Mouse (Mus musculus): ENCODE measurements around the gene Cmas. TPM values are rescaled to one million over a fixed set of nuclear protein-coding genes. Genes with fewer than 3 reads are reported as not detected.

Gene Cmas
- polyA plus RNA-seq, 1 experiment from 2014 or later, result 71.1 TPM

DNA sequence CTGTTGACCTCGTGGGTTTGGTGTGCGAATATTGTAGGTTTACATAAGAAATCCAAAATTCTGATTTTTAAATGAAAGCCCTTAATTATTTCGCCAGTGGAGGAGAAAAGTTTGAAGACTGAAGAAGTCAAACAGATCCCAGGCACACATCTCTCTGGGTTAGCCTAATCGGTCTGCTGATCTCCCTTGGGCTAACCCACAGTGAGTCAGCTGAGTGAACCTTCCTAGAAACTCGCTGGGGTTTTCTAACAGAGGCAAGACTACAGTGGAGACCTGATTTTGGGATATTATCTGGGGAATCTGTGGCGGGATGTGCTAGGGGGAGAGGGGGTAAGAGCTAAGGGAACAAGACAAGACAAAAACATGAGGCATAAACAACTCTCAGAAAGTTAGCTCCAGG is 53.8 kb downstream of the Cmas start:
- no peak overlapping the region for H3K4me2 ChIP-seq
- no peaks in the 10 kb centered on the region for H3K27me3 ChIP-seq (ENCODE audit: insufficient read depth, low read length)
- ATAC-seq (ENCODE audit: insufficient read depth) (no peak), DNase-seq (no peak)
- no peaks in the 10 kb centered on the region for H3K9me3 ChIP-seq (ENCODE audit: low read depth, low read length)
- H3K4me3 ChIP-seq (ENCODE audit: low read depth, low read length), result no peak overlapping the region
- H3K27ac ChIP-seq (ENCODE audit: low read depth), result no peak overlapping the region
- no peaks in the 10 kb centered on the region for H3K36me3 ChIP-seq (ENCODE audit: insufficient read depth)
- H3K4me1 ChIP-seq (ENCODE audit: insufficient read depth), result no peaks in the 10 kb centered on the region
- WGBS, result 64% methylated on average over 6 of the region's 6 CpGs
- TF ChIP-seq CTCF (IDR thresholded peaks at IDR 0.05; ENCODE audit: low read depth), result no peak
- no peak overlapping the region for H3K9ac ChIP-seq

DNA sequence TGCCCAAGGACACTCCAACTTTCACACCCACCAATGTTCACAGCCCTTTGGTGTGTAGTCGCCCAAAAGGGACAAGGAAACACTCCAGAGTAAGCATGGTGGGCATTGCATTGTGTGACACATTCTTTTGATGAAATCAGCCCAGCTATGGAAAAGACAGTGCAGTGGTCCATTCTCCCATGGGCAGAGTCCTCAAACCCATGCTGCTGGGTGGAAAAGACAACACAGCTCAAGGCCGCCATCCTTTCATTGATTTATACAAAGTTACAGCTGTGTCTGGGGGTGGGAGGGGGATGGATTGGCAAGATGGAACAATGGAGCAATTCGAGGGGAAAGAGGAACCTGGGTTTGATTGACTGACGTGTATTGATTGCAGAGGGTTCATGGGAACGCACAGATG is 56.5 kb downstream of the Cmas start:
- Histone ChIP-seq H3K9me3 (ENCODE audit: low read depth, low read length) (no peaks in the 10 kb centered on the region), H3K4me2 (no peak overlapping the region), H3K27ac (ENCODE audit: low read depth) (no peak overlapping the region), H3K27me3 (ENCODE audit: insufficient read depth, low read length) (no peaks in the 10 kb centered on the region), H3K4me1 (ENCODE audit: insufficient read depth) (no peaks in the 10 kb centered on the region), H3K36me3 (ENCODE audit: insufficient read depth) (no peaks in the 10 kb centered on the region), H3K4me3 (ENCODE audit: low read depth, low read length) (no peak overlapping the region), H3K9ac (no peak overlapping the region)
- no peak for TF ChIP-seq CTCF (IDR thresholded peaks at IDR 0.05; ENCODE audit: low read depth)
- 82% methylated on average over 5 of the region's 5 CpGs for WGBS
- no peak for DNase-seq
- ATAC-seq (ENCODE audit: insufficient read depth), result no peak

DNA sequence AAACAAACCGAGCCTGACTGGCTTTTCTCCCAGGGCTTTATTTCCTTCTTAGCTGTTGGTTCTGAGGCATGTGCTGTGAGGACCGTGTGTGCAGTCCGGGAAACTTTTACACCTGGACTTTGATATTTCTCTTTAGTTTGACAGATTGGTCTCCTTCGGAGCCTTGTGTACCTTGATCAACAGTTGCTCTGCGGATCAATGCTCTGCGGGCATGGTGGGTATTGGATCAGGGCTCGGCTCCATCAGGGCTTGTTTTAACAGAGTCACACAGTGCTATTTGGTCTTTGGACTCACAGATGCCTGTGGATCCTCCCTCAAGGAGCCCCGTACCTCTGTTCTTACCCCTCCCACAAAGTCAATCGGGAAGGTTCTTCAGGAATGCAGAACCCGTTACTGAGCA is 57.5 kb downstream of the Cmas start:
- no peak overlapping the region for H3K27ac ChIP-seq (ENCODE audit: low read depth)
- H3K27me3 ChIP-seq (ENCODE audit: insufficient read depth, low read length), result no peaks in the 10 kb centered on the region
- H3K9me3 ChIP-seq (ENCODE audit: low read depth, low read length), result no peaks in the 10 kb centered on the region
- peak; percentile 59; the same call in 1 of the 2 replicates for ATAC-seq (ENCODE audit: insufficient read depth)
- H3K4me1 ChIP-seq (ENCODE audit: insufficient read depth), result no peaks in the 10 kb centered on the region
- DNase-seq, result no peak
- no peak overlapping the region for H3K9ac ChIP-seq
- H3K36me3 ChIP-seq (ENCODE audit: insufficient read depth), result no peaks in the 10 kb centered on the region
- no peak overlapping the region for H3K4me3 ChIP-seq (ENCODE audit: low read depth, low read length)
- WGBS, result 57% methylated on average over 10 of the region's 10 CpGs
- no peak for TF ChIP-seq CTCF (IDR thresholded peaks at IDR 0.05; ENCODE audit: low read depth)
- peak overlapping the region; percentile 73 for H3K4me2 ChIP-seq

DNA sequence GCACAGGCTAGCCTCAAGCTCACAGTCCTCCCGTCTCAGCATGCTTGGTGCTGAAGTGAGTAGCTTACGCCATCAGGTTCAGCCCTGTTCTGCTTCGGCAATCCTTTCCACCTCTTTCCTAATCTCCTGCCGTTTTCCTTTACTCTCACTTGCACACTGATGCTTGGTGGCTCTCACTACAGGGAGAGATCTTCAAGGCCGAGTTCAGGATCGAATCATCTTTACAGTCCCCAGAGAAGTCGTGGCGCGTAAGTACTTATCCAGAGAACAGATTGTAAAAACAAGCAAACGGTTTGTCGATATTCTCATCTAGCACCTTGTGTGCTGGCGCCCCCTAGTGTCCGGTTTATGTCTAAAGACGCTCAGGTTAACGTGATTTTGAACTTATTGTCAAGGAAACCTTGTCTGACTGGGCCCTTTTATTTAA is 58.0 kb downstream of the Cmas start:
- Histone ChIP-seq H3K9ac (peak overlapping the region; percentile 39; the same call in 1 of the 2 replicates), H3K4me1 (ENCODE audit: insufficient read depth) (no peaks in the 10 kb centered on the region), H3K27ac (ENCODE audit: low read depth) (no peak overlapping the region), H3K36me3 (ENCODE audit: insufficient read depth) (no peaks in the 10 kb centered on the region), H3K4me3 (ENCODE audit: low read depth, low read length) (peak overlapping the region; percentile 35), H3K27me3 (ENCODE audit: insufficient read depth, low read length) (no peaks in the 10 kb centered on the region), H3K9me3 (ENCODE audit: low read depth, low read length) (no peaks in the 10 kb centered on the region), H3K4me2 (peak overlapping the region; percentile 73)
- WGBS, result 2% methylated on average over 15 of the region's 15 CpGs
- TF ChIP-seq CTCF (IDR thresholded peaks at IDR 0.05; ENCODE audit: low read depth), result peak; percentile 91
- DNase-seq, result peak; percentile 97
- peak; percentile 65 for ATAC-seq (ENCODE audit: insufficient read depth)

DNA sequence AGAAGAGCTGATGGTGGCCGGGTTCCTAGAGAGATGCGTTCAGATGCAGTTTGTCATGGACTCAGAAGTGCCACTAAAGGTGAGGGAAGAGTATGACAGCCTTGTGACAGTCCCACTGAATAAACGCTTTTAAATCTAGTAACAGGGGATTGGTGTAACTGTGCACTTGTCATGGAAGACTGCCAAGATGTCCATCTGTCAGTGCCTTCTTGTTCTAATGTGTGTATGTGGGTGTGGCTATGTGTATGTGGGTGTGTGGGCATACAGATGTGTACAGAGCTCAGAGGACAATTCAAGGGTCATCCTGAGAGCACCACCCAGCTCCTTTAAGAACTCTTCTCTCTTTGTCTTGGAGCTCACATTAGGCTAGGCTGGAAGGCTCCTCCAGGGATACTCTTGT is 59.0 kb downstream of the Cmas start:
- Histone ChIP-seq H3K4me1 (ENCODE audit: insufficient read depth) (no peaks in the 10 kb centered on the region), H3K27me3 (ENCODE audit: insufficient read depth, low read length) (no peaks in the 10 kb centered on the region), H3K4me3 (ENCODE audit: low read depth, low read length) (no peak overlapping the region), H3K4me2 (no peak overlapping the region), H3K36me3 (ENCODE audit: insufficient read depth) (no peaks in the 10 kb centered on the region), H3K27ac (ENCODE audit: low read depth) (no peak overlapping the region), H3K9me3 (ENCODE audit: low read depth, low read length) (no peaks in the 10 kb centered on the region), H3K9ac (no peak overlapping the region)
- ATAC-seq (ENCODE audit: insufficient read depth), result no peak
- TF ChIP-seq CTCF (IDR thresholded peaks at IDR 0.05; ENCODE audit: low read depth), result no peak
- WGBS, result 53% methylated on average over 3 of the region's 3 CpGs
- no peak for DNase-seq

DNA sequence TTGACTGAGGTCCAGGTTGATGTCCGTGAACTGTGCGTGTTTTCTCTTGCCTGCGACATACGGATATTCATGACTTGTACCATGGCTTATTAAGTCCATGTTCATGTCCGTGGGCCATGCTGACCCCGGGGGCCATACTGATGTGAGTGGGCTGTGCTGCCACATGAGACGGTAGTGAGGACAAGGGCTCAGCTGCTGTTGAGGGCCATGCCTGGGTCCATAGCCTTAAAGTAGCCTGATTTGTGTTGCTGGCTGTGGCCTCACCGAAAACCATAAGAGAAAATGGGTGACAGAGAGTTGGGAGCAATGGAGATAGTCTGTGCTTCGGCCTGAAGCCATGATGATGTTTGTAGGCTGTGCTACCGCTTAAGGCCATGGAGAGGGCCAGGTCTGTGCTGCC is 61.8 kb downstream of the Cmas start:
- Histone ChIP-seq H3K4me3 (ENCODE audit: low read depth, low read length) (no peak overlapping the region), H3K9me3 (ENCODE audit: low read depth, low read length) (no peaks in the 10 kb centered on the region), H3K36me3 (ENCODE audit: insufficient read depth) (no peaks in the 10 kb centered on the region), H3K4me1 (ENCODE audit: insufficient read depth) (no peaks in the 10 kb centered on the region), H3K27ac (ENCODE audit: low read depth) (no peak overlapping the region), H3K9ac (no peak overlapping the region), H3K4me2 (no peak overlapping the region), H3K27me3 (ENCODE audit: insufficient read depth, low read length) (no peaks in the 10 kb centered on the region)
- WGBS, result 94% methylated on average over 10 of the region's 10 CpGs
- no peak for DNase-seq
- no peak for TF ChIP-seq CTCF (IDR thresholded peaks at IDR 0.05; ENCODE audit: low read depth)
- ATAC-seq (ENCODE audit: insufficient read depth), result no peak

DNA sequence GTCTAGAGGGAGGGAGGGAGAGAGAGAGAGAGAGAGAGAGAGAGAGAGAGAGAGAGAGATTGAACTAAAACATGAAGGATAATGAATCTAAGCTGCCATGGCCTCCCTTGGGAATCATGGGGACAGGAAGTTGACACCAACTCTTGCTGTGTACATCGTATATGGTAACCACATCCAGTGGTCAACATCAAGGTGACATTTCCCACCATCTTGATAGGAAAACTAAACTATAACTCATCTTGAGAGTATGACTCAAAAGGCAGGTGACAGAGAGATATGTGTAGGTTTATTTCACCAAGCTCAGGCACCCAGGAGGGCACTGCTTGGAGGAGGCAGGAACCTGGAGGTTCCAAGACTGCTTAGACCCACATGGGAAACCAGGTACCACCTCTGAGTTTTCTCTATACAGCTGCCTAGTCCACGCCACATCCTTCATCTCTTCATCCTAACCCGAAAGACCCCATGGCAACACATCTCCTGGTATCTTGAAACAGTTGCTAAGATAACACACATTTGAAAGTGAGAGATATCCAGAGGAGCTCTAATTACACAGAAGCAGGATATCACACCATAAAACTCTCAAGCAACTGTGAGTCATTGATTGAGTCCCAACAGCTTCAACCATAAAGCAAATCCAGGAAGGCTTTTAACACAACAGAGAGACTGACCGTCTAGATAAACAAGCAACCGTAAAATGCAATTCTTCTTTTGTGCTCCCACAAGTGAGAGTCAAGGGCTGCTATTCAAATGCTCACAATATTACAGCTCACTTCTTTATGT is 66.7 kb downstream of the Cmas start:
- DNase-seq (no peak), ATAC-seq (ENCODE audit: insufficient read depth) (no peak)
- H3K27me3 ChIP-seq (ENCODE audit: insufficient read depth, low read length), result no peaks in the 10 kb centered on the region
- H3K27ac ChIP-seq (ENCODE audit: low read depth), result no peak overlapping the region
- no peak overlapping the region for H3K4me2 ChIP-seq
- H3K4me3 ChIP-seq (ENCODE audit: low read depth, low read length), result no peak overlapping the region
- H3K9ac ChIP-seq, result no peak overlapping the region
- H3K36me3 ChIP-seq (ENCODE audit: insufficient read depth), result no peaks in the 10 kb centered on the region
- TF ChIP-seq CTCF (IDR thresholded peaks at IDR 0.05; ENCODE audit: low read depth), result no peak
- H3K9me3 ChIP-seq (ENCODE audit: low read depth, low read length), result no peaks in the 10 kb centered on the region
- H3K4me1 ChIP-seq (ENCODE audit: insufficient read depth), result no peaks in the 10 kb centered on the region
- 56% methylated on average over 5 of the region's 5 CpGs for WGBS

Other genes with a start within 250 kb of the Cmas start
- gene Ldhb, start 248.7 kb upstream of the Cmas start, polyA plus RNA-seq (2014; fragmentation: Nextera tagmentation; extraction: Ambion mirVana), result 215 and 230 TPM in 2 replicates
- gene Kcnj8, start 185.1 kb upstream of the Cmas start, polyA plus RNA-seq (2014; fragmentation: Nextera tagmentation; extraction: Ambion mirVana), result 13.6 and 16.3 TPM in 2 replicates
- gene Abcc9, start 54.4 kb upstream of the Cmas start, polyA plus RNA-seq (2014; fragmentation: Nextera tagmentation; extraction: Ambion mirVana), result 4.9 and 6.3 TPM in 2 replicates
- not detected in 2 replicates for gene Sult6b2, start 47.8 kb downstream of the Cmas start, polyA plus RNA-seq (2014; fragmentation: Nextera tagmentation; extraction: Ambion mirVana)
- gene St8sia1, start 207.8 kb downstream of the Cmas start, polyA plus RNA-seq (2014; fragmentation: Nextera tagmentation; extraction: Ambion mirVana), result 0.07 and 0.39 TPM in 2 replicates

Measured in lung, embryonic 14.5 days (tissue).